Mouse (Mus musculus): ENCODE data around the gene Ltbr. TPM values are rescaled to one million over a fixed set of nuclear protein-coding genes. Genes with fewer than 3 reads are reported as not detected.

Gene Ltbr
- polyA plus RNA-seq (2015; fragmentation: Illumina TruSeq; extraction: RNeasy Lipid Tissue Mini Kit (QIAGEN cat#74804); ENCODE audit: insufficient read depth, low read depth, low replicate concordance), result 16.2 TPM

DNA sequence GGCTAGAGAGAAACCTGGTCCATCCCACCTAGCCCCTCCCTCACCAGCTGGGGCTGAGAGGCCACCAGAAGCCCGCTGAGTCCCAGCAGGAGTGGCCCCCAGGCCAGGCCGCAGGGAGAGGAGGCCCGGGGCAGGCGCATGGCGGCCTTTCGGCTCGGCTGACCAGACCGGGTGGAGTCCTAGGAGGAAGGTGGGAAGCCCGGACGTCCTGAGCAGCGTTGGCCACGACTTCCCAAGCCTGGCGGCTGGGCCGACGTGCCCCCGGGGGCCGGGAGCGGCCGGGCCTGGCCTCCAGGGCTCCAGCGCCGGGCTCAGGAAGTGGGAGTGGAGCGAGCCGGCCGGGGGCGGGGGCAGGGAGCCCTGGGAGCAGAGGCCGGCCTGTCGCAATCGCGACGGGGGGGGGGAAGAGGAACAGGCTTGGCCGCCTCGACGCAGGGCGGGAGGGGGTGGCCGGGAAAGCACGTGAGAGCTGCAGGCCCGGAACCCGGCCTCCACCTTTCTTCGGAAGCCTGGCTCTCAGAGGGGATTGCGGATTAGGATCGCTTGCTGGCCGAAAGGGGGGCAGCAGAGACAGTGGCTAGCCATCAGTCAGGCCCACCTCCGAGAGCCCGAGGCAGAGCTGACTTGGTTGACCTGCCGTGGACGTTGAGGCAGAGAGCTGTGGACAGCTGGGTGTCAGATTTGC, at the start of gene Ltbr:
Ltbr (minus strand) TSS at position 340 of the 685 bp plus-strand sequence.

DNA sequence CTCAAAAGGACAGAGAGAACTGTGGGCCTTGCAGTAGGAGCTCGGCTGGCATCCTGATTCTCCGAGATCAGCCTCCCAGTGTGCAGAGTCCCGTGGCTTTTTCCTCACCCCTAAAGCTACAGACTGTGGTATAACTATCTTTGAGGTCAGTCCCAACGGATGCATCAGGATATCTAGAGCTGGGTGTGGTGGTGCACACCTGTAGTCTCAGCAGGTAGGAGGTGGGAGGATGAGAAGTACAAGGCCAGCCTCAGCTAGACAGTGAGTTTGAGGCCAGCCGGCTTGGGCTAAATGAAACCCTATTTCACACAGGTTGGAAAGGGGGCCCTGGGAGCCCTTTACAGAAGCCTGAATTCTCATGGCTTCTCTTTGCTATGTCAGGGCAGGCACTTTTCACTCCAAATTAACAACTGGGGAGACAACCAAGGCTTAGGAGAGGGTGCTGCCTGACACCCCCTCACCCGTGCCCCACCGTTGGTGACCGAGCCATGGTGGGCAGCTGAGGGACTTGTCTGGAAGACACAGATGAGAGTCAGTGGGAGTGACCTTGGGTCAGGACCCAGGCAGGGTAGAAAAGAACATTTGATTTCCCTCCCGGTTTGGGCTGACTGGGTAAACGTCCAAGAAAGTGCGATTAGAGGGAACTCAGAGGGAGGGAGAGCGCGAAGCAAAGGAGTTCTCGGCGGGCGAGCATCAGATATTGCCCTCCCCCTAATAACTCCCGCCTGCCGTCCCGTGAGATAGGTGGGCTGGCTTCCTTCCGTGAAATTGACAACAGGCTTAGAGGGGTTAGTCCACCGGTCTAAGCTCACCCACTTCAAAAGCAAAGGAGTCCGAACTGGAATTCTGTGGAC, 35.3 kb upstream of the Ltbr start, which contains the start of gene Tnfrsf1a:
Tnfrsf1a (plus strand) TSS at position 642 of the 854 bp plus-strand sequence.

DNA sequence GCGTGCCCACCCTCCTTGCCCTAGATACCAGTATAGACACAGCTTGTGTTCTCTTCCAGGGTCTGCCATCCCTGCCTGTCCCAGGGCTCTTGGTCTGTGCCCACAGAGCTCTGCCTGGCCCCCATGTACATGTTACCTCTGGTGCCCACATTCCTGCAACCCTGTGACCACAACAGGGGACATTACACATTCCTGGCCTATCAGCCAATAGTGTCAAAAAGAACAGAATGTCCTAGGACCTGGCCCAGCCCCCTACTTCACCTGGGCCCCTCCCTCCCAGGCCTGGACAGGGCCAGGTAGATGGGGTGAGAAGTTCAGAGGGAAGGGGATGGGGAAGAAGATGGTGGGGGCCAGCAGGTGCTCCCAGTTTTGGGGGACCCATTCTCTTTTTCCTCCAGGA, 6.6 kb upstream of the Ltbr start, which contains the start of gene Scnn1a:
Scnn1a (plus strand) TSS at position 337 of the 400 bp plus-strand sequence.

DNA sequence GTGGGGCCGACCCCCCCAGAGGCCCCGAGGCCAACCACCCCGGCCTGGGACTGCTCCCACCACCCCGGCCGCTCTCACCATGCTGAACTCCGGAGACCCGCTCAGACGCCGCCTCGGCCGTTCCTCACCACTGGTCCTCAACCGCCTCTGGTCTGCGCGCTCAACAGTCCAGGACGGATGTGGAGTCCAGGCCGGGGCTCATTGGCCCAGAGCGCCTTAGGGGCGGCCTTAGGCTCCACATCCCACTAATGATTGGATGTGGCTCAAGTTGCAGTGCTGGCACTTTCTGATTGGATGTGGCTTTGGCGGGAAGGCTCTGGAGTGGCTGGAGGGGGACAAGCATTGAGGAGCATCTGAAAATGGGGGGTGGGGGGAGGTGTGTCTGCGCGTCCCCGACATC, 27.8 kb downstream of the Ltbr start, which contains the start of gene Tuba3a:
Tuba3a (minus strand) TSS at position 153 of the 400 bp plus-strand sequence.

Other genes with a start within 250 kb of the Ltbr start
- not detected for gene Lpar5, start 246.0 kb downstream of the Ltbr start, polyA plus RNA-seq (2015; fragmentation: Illumina TruSeq; extraction: RNeasy Lipid Tissue Mini Kit (QIAGEN cat#74804); ENCODE audit: insufficient read depth, low read depth, low replicate concordance)
- 21.1 TPM for gene Chd4, start 217.9 kb downstream of the Ltbr start, polyA plus RNA-seq (2015; fragmentation: Illumina TruSeq; extraction: RNeasy Lipid Tissue Mini Kit (QIAGEN cat#74804); ENCODE audit: insufficient read depth, low read depth, low replicate concordance)
- 5.7 TPM for gene Nop2, start 182.0 kb downstream of the Ltbr start, polyA plus RNA-seq (2015; fragmentation: Illumina TruSeq; extraction: RNeasy Lipid Tissue Mini Kit (QIAGEN cat#74804); ENCODE audit: insufficient read depth, low read depth, low replicate concordance)
- gene Iffo1, start 168.6 kb downstream of the Ltbr start, polyA plus RNA-seq (2015; fragmentation: Illumina TruSeq; extraction: RNeasy Lipid Tissue Mini Kit (QIAGEN cat#74804); ENCODE audit: insufficient read depth, low read depth, low replicate concordance), result 7.2 TPM
- 116 TPM for gene Gapdh, start 147.4 kb downstream of the Ltbr start, polyA plus RNA-seq (2015; fragmentation: Illumina TruSeq; extraction: RNeasy Lipid Tissue Mini Kit (QIAGEN cat#74804); ENCODE audit: insufficient read depth, low read depth, low replicate concordance)
- 11.3 TPM for gene Ncapd2, start 122.2 kb downstream of the Ltbr start, polyA plus RNA-seq (2015; fragmentation: Illumina TruSeq; extraction: RNeasy Lipid Tissue Mini Kit (QIAGEN cat#74804); ENCODE audit: insufficient read depth, low read depth, low replicate concordance)
- 27.0 TPM for gene Mrpl51, start 122.1 kb downstream of the Ltbr start, polyA plus RNA-seq (2015; fragmentation: Illumina TruSeq; extraction: RNeasy Lipid Tissue Mini Kit (QIAGEN cat#74804); ENCODE audit: insufficient read depth, low read depth, low replicate concordance)
- 4.9 TPM for gene Vamp1, start 98.3 kb downstream of the Ltbr start, polyA plus RNA-seq (2015; fragmentation: Illumina TruSeq; extraction: RNeasy Lipid Tissue Mini Kit (QIAGEN cat#74804); ENCODE audit: insufficient read depth, low read depth, low replicate concordance)
- gene Tapbpl, start 82.0 kb downstream of the Ltbr start, polyA plus RNA-seq (2015; fragmentation: Illumina TruSeq; extraction: RNeasy Lipid Tissue Mini Kit (QIAGEN cat#74804); ENCODE audit: insufficient read depth, low read depth, low replicate concordance), result 4.7 TPM
- not detected for gene Cd27, start 76.9 kb downstream of the Ltbr start, polyA plus RNA-seq (2015; fragmentation: Illumina TruSeq; extraction: RNeasy Lipid Tissue Mini Kit (QIAGEN cat#74804); ENCODE audit: insufficient read depth, low read depth, low replicate concordance)
- not detected for gene Tuba3a, start 27.8 kb downstream of the Ltbr start, polyA plus RNA-seq (2015; fragmentation: Illumina TruSeq; extraction: RNeasy Lipid Tissue Mini Kit (QIAGEN cat#74804); ENCODE audit: insufficient read depth, low read depth, low replicate concordance)
- gene Scnn1a, start 6.8 kb upstream of the Ltbr start, polyA plus RNA-seq (2015; fragmentation: Illumina TruSeq; extraction: RNeasy Lipid Tissue Mini Kit (QIAGEN cat#74804); ENCODE audit: insufficient read depth, low read depth, low replicate concordance), result 1.4 TPM
- gene Tnfrsf1a, start 35.5 kb upstream of the Ltbr start, polyA plus RNA-seq (2015; fragmentation: Illumina TruSeq; extraction: RNeasy Lipid Tissue Mini Kit (QIAGEN cat#74804); ENCODE audit: insufficient read depth, low read depth, low replicate concordance), result 32.5 TPM
- not detected for gene Plekhg6, start 66.9 kb upstream of the Ltbr start, polyA plus RNA-seq (2015; fragmentation: Illumina TruSeq; extraction: RNeasy Lipid Tissue Mini Kit (QIAGEN cat#74804); ENCODE audit: insufficient read depth, low read depth, low replicate concordance)
- gene Cd9, start 180.9 kb upstream of the Ltbr start, polyA plus RNA-seq (2015; fragmentation: Illumina TruSeq; extraction: RNeasy Lipid Tissue Mini Kit (QIAGEN cat#74804); ENCODE audit: insufficient read depth, low read depth, low replicate concordance), result 45.9 TPM
- 31.4 TPM for gene Vwf, start 232.9 kb upstream of the Ltbr start, polyA plus RNA-seq (2015; fragmentation: Illumina TruSeq; extraction: RNeasy Lipid Tissue Mini Kit (QIAGEN cat#74804); ENCODE audit: insufficient read depth, low read depth, low replicate concordance)

Measured in pancreas, adult 10 weeks (tissue).